Mouse (Mus musculus) spleen, adult 12 weeks (tissue): ENCODE data around the gene Plppr3.

Experiments
- DNase-seq: peaks from one replicate; pipeline ENCODE4 v3.0.0; 2022; ENCODE audit warnings: low spot score

The Plppr3 gene

DNA sequence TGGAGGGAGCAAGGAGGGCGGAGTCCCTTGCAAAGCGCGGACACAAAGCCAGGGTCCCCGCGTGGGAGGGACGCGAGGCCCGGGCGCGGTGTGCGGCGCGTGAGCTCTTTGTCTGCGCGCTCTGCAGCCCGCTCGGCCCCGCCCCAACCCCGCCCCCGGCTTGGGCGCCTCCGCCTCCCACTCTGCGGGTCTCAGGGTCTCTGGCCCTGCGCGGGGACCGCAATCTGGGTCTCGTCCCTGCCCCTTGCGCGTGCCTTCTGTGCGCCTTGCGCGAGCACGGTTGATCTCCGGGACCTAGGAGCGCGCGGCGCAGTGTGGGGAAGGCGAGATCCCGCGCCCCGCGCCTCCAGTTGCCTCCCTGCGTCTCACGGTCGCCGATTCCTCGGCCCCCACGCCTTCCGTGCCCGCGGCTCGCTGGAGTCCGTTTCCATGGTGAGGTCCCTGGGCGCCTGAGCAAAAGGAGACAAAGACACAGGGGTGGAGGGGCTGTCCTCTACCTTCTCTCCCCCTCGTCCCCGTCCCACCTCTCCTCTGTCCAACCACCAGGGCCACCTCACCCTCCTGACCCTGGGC, at the start of gene Plppr3, which contains the start of gene Prtn3:
Plppr3 (minus strand) TSS at position 345 of the 573 bp plus-strand sequence.
Prtn3 (plus strand) TSS at position 187 of the 573 bp plus-strand sequence.
- DNase-seq: no peak

DNA sequence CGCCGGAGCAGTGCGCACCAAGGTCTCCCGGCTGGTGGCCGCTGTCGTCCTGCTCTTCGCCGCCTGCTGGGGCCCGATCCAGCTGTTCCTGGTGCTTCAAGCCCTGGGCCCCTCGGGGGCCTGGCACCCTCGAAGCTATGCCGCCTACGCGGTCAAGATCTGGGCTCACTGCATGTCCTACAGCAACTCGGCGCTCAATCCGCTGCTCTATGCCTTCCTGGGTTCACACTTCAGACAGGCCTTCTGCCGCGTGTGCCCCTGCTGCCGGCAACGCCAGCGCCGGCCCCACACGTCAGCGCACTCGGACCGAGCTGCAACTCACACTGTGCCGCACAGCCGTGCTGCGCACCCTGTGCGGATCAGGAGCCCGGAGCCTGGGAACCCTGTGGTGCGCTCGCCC, 47.1 kb upstream of the Plppr3 start:
- no peak for DNase-seq

DNA sequence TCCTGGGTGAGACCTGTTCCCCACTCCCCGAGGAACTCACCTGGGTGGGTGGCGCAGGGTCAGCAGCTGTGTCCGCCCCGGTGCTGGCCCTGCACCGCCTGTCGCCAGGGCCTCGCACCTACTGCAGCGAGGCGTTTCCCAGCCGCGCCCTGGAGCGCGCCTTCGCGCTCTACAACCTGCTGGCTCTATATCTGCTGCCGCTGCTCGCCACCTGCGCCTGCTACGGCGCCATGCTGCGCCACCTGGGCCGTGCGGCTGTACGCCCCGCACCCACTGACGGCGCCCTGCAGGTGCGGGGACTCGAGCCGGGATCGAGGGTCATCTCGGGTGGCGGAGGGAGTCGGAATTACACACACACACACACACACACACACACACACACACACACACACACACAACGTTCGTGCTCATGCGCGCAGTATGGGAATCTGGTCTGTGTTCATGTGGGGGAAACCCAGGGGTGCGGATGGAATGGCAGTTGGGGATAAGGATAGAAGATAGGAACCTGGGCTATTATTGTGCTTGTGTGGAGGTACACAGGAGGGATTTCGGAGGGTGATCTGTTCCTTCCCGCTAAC, 46.6 kb upstream of the Plppr3 start, which contains the start of gene R3hdm4:
R3hdm4 (minus strand) TSS at position 251 of the 578 bp plus-strand sequence.
- DNase-seq: no peak

DNA sequence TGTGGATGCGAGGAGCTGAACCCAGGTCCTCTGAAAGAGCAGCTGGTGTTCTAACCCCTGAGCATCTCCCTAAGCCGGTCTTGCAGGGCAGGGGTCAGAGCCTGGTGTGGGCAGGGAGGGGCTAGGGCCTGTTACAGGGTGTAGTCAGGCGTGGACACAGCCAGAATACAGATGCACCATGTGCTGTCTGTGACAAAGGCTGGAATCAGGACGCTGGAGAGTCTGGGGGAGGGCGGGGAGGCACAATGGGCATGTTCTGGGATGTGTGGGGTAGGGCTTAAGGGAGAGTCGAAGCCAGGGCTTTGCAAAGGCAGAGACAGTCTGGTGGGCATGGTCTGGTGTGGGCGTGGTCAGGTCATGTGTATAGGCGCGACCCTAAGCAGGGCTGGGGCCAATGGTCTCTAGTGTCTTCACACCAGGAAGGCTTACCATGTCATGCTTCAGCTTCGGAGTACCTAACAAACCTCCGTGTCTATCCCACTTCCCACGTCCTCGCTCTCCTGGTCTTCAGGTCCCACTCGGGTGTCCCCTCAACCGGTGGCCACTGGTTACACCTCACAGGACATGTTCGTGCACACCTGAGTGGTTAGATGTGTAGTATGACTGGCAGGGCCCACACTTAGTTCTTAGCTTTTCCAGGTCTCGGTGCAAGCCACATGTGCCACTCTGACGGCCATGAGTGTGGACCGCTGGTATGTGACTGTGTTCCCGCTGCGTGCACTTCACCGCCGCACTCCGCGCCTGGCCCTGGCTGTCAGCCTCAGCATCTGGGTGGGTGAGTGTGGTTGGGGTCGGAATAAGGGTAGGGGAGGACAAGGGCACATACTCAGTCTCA, 45.8 kb upstream of the Plppr3 start:
- no peak for DNase-seq

- DNase-seq: no peak
These were observed 44.9 kb upstream of the Plppr3 start for GRCm38 (mm10) chr10:79919251-79919849.

DNA sequence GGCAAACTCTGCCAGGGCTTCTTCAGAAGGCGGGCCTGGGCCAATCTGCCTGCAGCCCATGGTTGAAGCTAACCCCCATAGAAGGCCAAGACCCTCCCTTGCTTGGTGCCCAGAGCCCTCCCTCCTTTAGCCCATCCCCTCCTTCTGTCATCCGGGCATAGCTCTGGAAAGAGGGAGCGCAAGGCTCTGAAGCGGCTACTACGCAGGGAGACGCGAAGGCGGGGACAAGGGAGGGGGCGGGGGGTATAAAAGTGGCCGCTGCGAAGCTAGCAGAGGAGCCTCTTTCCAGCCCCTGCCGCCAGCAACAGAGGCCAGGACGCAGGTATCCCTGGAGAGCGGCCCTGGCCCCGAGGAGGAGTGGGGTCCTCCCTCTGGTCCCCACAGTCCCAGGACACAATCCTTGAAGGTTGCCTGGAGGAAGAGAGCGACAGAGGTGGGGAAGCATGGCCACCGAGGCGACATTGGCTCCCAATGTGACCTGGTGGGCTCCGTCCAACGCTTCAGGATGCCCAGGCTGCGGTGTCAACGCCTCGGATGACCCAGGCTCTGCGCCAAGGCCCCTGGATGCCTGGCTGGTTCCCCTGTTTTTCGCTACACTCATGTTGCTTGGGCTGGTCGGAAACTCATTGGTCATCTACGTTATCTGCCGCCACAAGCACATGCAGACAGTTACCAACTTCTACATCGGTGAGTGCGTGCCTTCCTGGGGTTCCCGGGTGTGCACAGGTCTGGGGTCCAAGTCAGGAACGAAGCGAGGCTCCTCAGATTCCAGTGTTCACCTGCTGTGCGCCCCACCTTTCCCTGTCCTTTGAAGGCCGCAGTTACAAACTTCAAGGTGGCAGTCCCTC, 44.0 kb upstream of the Plppr3 start:
- no peak for DNase-seq

DNA sequence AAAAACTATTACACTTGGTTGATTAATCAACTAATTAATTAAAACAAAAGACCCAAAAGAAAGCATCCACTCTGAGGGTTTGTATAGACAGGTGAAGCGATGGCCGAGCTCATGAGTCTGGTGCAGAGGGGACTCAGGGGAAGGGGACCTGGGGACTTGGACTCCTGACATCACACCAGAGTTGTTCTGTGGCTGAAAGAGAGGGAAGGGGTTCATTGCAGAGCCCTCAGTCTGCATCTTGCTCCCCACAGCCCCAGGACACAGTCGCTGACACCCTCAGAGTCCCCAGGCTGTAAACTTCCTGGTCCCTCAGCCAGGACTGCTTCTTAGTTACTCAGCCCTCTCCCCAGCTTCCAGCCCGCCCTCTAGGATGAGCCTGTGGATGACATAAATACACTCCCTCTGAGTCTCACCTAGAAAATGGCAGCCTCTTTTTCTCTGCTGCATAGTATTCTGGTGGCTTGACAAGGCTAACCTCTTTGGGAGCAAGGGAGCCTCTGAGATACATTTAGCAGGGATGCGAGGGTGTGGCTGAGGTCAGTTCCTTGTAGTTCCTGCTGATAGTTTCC, 43.2 kb upstream of the Plppr3 start:
- no peak for DNase-seq

GRCm38 (mm10) chr10:79916808-79917531, 42.5 kb upstream of the Plppr3 start, which contains the start of gene Kiss1r:
Kiss1r (plus strand) TSS chr10:79916971.
- peak; percentile 81 for DNase-seq

GRCm38 (mm10) chr10:79916081-79916480, 41.6 kb upstream of the Plppr3 start:
- no peak for DNase-seq

DNA sequence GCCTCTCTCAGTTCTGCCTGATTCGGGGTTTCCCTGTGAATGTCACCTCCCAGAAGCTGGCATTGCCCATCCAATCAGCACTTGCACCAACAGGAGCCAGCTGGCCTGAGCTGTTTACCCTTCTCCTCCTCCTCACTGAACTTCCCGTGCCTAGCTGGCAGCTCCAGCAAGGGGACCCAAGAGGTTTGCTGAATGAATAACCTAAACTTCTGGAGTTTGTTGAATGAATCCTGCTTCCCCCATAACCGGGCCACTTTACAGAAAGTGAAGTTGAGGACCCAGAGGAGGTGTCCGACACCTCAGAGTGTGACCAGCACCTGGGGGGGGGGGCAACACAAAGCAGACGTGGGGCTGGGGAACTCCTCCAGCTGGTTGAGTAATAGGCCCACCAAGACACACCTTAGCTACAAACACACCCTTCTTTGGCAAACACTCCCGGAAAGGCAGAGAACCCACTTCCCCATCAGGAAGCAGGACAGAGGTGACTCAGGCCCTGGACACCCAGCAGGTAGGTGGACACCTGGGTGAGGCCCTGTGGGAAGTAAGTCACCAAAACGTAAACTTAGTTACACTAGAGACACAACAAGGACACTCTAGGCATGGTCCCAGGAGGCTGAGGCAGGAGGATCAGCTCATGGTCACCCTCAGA, 40.6 kb upstream of the Plppr3 start:
- DNase-seq: no peak

DNA sequence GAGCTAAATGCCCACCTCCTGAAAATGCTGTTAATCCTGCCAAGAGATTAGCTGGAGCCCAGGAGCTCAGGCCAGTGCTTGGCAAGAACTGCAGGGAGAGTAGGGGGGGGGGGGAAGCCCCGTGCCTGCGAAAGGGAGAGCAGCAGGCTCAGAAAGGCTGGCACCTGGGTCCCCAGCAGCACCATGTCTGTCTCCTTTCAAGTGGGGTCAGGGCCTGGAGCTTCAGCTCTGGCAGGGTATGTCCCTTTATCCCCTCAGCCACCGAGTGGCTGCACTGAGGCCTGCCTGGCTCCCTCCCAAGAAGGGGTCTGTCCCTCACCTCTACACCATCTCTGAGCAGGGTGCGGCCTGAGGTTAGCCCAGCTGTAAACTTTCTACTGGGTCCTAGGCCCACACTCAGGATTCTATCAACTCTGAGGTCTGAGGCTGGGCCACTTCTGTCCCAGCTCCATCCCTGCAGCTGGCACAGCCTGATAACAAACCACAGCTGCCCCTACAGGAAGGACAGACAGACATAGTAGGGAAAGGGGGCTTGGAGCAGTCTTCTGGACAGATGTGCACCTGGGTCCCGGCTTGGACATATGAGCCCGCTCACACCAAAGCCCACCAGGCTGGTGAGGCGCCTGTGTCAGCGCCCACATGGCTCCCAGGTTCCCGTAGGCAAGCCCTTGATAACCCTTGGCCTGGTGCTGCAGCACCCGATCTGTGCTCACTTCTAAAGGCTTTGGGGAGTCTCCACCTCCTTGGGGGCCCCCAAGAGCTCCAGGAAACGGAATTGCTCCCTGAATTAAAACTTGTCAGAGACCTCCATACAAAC, 39.9 kb upstream of the Plppr3 start:
- DNase-seq: peak; percentile 31

GRCm38 (mm10) chr10:79912412-79912811, 38.0 kb upstream of the Plppr3 start:
- DNase-seq: no peak

DNA sequence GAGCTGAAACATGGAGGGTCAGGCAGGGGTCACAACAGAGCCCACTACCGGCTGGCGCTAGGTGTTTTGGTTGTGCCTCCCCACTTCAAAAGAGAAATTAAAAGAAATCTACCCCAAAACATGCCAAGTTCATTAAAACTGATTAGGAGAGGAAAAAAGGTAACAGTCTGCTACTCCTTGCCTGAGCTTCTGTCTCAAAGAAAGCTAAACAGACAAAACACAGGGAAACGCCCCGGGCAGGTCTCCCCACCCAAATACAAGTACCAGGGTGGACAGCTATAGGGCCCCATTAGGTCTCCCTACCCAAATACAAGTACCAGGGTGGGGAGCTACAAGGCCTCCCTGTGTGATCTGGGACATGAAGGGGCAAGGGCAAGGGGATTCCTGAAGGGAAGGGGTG, 36.1 kb upstream of the Plppr3 start, which contains the start of gene Gm26602:
Gm26602 (plus strand) TSS at position 301 of the 400 bp plus-strand sequence.
- DNase-seq: no peak

GRCm38 (mm10) chr10:79909092-79909922, 34.9 kb upstream of the Plppr3 start:
- DNase-seq: peak; percentile 45

DNA sequence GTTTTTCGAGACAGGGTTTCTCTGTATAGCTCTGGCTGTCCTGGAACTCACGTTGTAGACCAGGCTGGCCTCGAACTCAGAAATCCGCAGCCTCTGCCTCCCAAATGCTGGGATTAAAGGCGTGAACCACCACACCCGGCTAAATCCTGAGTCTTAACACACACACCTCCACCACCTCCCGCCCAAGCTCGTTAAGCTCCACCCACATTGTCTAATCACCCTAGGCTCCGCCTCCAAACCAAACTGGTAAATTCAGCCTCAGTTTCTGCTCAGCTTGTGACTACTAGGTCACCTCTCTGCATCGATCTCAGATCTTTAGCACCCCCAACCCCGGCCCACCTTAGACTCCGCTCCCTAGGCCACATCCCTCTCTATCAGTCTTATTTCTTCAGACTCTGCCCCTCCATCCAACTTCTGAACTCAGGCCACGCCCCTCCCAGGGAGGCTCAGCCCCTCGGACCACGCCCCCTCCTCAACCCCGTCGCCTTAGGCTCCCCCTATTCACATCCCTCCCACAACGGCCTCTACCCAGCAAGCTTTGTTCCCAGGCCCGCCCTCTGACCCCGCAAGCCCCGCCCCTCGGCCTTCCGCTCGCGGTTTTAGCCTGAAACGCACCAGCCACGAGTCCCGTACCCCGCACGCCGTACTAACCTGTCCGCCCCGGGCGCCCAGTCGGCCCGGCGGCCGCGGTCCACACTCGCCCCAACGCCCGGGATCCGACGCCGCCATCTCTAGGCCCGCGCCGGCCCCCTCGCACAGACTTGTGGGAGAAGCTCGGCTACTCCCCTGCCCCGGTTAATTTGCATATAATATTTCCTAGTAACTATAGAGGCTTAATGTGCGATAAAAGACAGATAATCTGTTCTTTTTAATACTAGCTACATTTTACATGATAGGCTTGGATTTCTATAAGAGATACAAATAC, 34.0 kb upstream of the Plppr3 start, which contains the start of gene Med16:
Med16 (minus strand) TSS at position 757 of the 925 bp plus-strand sequence.
- DNase-seq: peak; percentile 93

GRCm38 (mm10) chr10:79907415-79907814, 33.0 kb upstream of the Plppr3 start:
- DNase-seq: no peak

GRCm38 (mm10) chr10:79906712-79907111, 32.3 kb upstream of the Plppr3 start:
- DNase-seq: no peak
